Mouse (Mus musculus): ENCODE measurements around the gene Trim34b. TPM values are rescaled to one million over a fixed set of nuclear protein-coding genes. Genes with fewer than 3 reads are reported as not detected.

Trim34b gene
- polyA plus RNA-seq, 1 experiment: 0.08 TPM

GRCm38 (mm10) chr7:104352717-104353599 lies 23.7 kb downstream of the Trim34b start, which contains the start of gene Trim12c:
Trim12c (minus strand) TSS chr7:104353362.
- Histone ChIP-seq H3K27ac (ENCODE audit: insufficient read depth, low read length) (no peak within 1 kb of the TSS; the same call in 1 of the 2 replicates), H3K4me1 (ENCODE audit: control insufficient read depth, insufficient read depth, low read length) (no peaks in the 10 kb centered on the region), H3K4me3 (ENCODE audit: insufficient read depth, low read length) (peak within 1 kb of the TSS; percentile 20; the same call in 1 of the 2 replicates)
- no peak for TF ChIP-seq POLR2A (IDR thresholded peaks at IDR 0.05; ENCODE audit: extremely low read depth, insufficient read depth, low read length)
- no peak for TF ChIP-seq CTCF (IDR thresholded peaks at IDR 0.05; ENCODE audit: extremely low read depth, insufficient read depth, low read length)

- TF ChIP-seq POLR2A (IDR thresholded peaks at IDR 0.05; ENCODE audit: extremely low read depth, insufficient read depth, low read length) (no peak), CTCF (IDR thresholded peaks at IDR 0.05; ENCODE audit: extremely low read depth, insufficient read depth, low read length) (no peak)
- no peaks in the 10 kb centered on the region for H3K4me1 ChIP-seq (ENCODE audit: control insufficient read depth, insufficient read depth, low read length)
- H3K27ac ChIP-seq (ENCODE audit: insufficient read depth, low read length): no peak overlapping the region
- H3K4me3 ChIP-seq (ENCODE audit: insufficient read depth, low read length): no peak overlapping the region
Observed at GRCm38 (mm10) chr7:104353600-104353967, 24.3 kb downstream of the Trim34b start.

DNA sequence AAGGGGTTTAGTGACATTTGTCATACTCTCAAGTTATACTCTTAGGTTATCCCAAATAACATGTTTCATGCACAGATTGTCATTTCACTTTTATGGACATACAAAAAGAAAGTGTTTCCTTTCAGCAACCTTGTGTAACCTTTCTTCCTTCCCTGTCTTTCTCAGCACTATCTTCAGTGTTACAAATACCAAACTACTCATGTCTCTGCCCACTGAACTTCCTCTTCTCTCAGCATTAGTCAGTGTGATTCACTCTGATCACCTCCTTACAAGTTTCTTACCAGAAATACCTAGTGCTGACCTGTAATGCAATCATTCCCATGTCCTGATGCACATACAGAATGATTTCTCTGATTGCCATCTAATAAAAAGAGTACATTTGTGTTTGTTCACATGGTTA lies 37.1 kb downstream of the Trim34b start:
- Histone ChIP-seq H3K4me3 (ENCODE audit: insufficient read depth, low read length) (no peak overlapping the region), H3K27ac (ENCODE audit: insufficient read depth, low read length) (no peak overlapping the region), H3K4me1 (ENCODE audit: control insufficient read depth, insufficient read depth, low read length) (no peaks in the 10 kb centered on the region)
- TF ChIP-seq POLR2A (IDR thresholded peaks at IDR 0.05; ENCODE audit: extremely low read depth, insufficient read depth, low read length): no peak
- TF ChIP-seq CTCF (IDR thresholded peaks at IDR 0.05; ENCODE audit: extremely low read depth, insufficient read depth, low read length): no peak

DNA sequence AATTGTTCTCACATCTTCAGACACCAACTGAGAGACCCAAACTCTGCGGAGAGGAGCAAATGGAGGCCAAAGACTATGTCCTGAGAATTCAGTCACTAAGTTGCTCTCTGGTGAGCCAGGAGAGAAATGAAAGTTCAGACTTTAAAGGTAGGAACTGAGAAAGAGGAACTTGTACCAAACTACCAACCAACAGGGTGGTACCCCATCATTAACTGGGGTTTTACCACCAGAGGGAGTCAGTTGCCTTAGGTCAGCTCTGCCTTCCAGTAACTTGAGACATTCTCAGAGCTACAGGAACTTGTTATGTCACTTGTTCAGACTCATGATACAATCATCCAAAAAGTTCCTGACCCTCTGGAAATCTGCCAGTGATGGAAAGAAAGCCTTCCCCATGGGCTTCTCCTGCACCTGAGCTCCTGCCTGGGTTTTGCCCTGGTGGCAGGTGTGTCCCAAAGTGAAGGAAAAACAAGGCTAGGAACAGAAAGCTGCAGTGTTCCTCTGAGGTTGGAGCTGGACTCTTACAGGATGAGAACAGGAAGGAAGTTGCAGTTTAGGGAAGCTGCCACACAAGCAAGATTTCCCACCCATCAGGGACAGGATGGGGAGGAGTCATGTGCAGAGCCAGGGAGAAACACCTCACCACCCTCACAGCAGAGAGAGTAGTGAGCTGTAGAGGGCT lies 40.6 kb downstream of the Trim34b start, which contains the start of gene Trim30b:
Trim30b (minus strand) TSS at position 149 of the 679 bp plus-strand sequence.
- Histone ChIP-seq H3K4me3 (ENCODE audit: insufficient read depth, low read length) (no peak within 1 kb of the TSS), H3K27ac (ENCODE audit: insufficient read depth, low read length) (no peak within 1 kb of the TSS), H3K4me1 (ENCODE audit: control insufficient read depth, insufficient read depth, low read length) (no peaks in the 10 kb centered on the region)
- TF ChIP-seq CTCF (IDR thresholded peaks at IDR 0.05; ENCODE audit: extremely low read depth, insufficient read depth, low read length) (no peak), POLR2A (IDR thresholded peaks at IDR 0.05; ENCODE audit: extremely low read depth, insufficient read depth, low read length) (no peak)

Other genes starting within 250 kb of the Trim34b start
- not detected in 2 replicates for gene Olfr645, start 244.0 kb upstream of the Trim34b start, polyA plus RNA-seq (2012; rRNA removed)
- gene Olfr646, start 224.6 kb upstream of the Trim34b start, polyA plus RNA-seq (2012; rRNA removed): not detected in 2 replicates
- not detected in 2 replicates for gene Ubqln5, start 199.6 kb upstream of the Trim34b start, polyA plus RNA-seq (2012; rRNA removed)
- gene Olfr643, start 192.1 kb upstream of the Trim34b start, polyA plus RNA-seq (2012; rRNA removed): not detected in 2 replicates
- gene Ubqln3, start 186.2 kb upstream of the Trim34b start, polyA plus RNA-seq (2012; rRNA removed): not detected in 2 replicates
- gene Ubqlnl, start 178.9 kb upstream of the Trim34b start, polyA plus RNA-seq (2012; rRNA removed): not detected in 2 replicates
- gene Olfm5, start 164.6 kb upstream of the Trim34b start, polyA plus RNA-seq (2012; rRNA removed): 0.04 TPM in 1 of 2 replicates, not detected in the other
- gene Olfr648, start 146.1 kb upstream of the Trim34b start, polyA plus RNA-seq (2012; rRNA removed): 0.15 and 0.19 TPM in 2 replicates
- gene Olfr649, start 133.5 kb upstream of the Trim34b start, polyA plus RNA-seq (2012; rRNA removed): not detected in 2 replicates
- 0.38 and 0.57 TPM in 2 replicates for gene Trim6, start 110.7 kb upstream of the Trim34b start, polyA plus RNA-seq (2012; rRNA removed)
- gene Trim34a, start 85.0 kb upstream of the Trim34b start, polyA plus RNA-seq (2012; rRNA removed): 2.8 and 3.4 TPM in 2 replicates
- gene Trim5, start 41.4 kb upstream of the Trim34b start, polyA plus RNA-seq (2012; rRNA removed): 0.42 and 0.47 TPM in 2 replicates
- gene Trim12a, start 14.0 kb upstream of the Trim34b start, polyA plus RNA-seq (2012; rRNA removed): 4.7 and 4.9 TPM in 2 replicates
- gene Trim12c, start 23.9 kb downstream of the Trim34b start, polyA plus RNA-seq (2012; rRNA removed): 1.5 and 1.6 TPM in 2 replicates
- 0.10 and 0.17 TPM in 2 replicates for gene Trim30b, start 40.4 kb downstream of the Trim34b start, polyA plus RNA-seq (2012; rRNA removed)
- gene Trim30c, start 71.4 kb downstream of the Trim34b start, polyA plus RNA-seq (2012; rRNA removed): 0.11 and 0.17 TPM in 2 replicates
- 2.0 and 2.6 TPM in 2 replicates for gene Trim30a, start 135.7 kb downstream of the Trim34b start, polyA plus RNA-seq (2012; rRNA removed)
- 1.3 and 1.5 TPM in 2 replicates for gene Trim30d, start 178.4 kb downstream of the Trim34b start, polyA plus RNA-seq (2012; rRNA removed)
- not detected in 2 replicates for gene Olfr651, start 220.7 kb downstream of the Trim34b start, polyA plus RNA-seq (2012; rRNA removed)
- gene Olfr652, start 231.4 kb downstream of the Trim34b start, polyA plus RNA-seq (2012; rRNA removed): not detected in 2 replicates
- not detected in 2 replicates for gene Olfr653, start 247.8 kb downstream of the Trim34b start, polyA plus RNA-seq (2012; rRNA removed)

All from cortical plate, adult 2 months (tissue).